Mouse (Mus musculus): Measurements from ENCODE around the gene Gpc6.
A peak's percentile ranks its signal among the peaks of the same experiment; 100 is the strongest.

Gene Gpc6

GRCm38 (mm10) chr14:117961267-117961666 lies 1036.2 kb downstream of the Gpc6 start:
- peak; percentile 33 for DNase-seq

GRCm38 (mm10) chr14:117961844-117962243 lies 1036.7 kb downstream of the Gpc6 start:
- DNase-seq, result no peak

DNA sequence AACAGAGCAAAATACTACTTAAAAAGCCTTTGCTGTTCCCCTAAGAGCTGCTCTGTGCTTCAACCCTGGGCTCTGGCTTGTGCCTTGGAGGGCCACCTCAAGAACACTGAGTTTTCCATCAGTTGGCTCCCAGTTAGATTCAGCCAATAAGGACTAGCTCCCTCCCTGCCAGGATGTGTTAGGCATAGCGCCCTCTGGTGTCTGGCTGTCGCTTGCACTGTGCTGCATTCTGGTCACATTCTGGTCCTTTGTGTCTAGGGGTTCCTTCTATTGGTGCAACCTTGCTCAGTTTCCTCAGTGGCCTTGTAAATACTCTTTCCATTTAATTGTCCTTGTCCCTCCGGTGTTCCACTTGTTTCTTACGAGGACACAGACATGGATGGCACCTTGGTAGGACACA lies 1037.3 kb downstream of the Gpc6 start:
- peak; percentile 39 for DNase-seq

GRCm38 (mm10) chr14:117972576-117972975 lies 1047.5 kb downstream of the Gpc6 start:
- no peak for DNase-seq

DNA sequence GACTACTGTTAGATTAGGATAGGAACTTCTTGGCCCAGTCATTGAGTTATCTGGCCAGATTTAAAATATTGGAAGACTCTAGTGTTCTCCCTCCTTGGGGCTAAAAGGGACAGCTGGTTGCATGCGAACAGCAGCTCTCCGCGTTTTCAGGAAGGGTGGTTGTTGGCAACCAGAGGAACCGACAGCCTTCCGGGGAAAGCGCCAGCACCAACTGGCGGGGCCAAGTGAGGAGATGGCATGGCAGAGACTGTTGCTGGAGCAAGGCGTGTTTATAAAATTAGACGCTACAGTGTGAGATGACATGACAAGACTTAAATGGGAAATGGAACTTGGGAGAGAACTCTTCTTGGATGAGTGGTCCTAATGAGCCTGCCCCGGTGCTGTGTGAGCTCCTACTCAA lies 1056.4 kb downstream of the Gpc6 start:
- no peak for DNase-seq

- no peak for DNase-seq
These were observed 1063.3 kb downstream of the Gpc6 start for GRCm38 (mm10) chr14:117988444-117988843.

- no peak for DNase-seq
These were observed 1065.1 kb downstream of the Gpc6 start for GRCm38 (mm10) chr14:117990203-117990602.

DNA sequence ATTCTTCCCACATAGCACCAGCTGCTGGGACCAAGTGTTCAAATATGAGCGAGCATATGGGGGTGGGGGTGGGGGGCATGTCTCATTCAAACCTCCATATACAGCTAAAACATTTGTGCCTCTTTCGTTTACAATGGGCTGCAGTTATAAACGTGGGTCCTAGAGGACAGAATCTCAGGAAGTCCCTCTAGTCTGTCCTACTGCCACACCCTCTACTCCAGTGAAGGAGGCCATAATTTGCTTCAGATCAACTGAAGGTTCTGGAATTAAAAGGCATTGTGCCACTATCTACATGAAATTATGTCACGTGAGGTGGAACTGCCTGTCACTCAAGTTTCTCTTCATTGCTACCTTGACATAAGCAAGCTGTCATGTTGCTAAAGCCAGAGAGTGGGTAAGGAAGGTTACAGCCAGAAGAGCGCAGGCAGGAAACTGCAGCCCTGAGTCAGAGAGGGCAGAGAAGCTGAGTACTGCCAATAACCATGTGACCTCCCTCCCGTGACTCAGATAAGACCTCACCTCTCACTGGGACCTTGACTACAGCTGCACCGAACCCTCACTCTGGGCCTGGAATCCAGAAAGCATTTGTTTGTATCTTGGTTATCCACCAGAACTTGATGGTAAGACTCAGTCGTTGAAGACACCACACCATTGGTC lies 1067.6 kb downstream of the Gpc6 start:
- no peak for DNase-seq

GRCm38 (mm10) chr14:117993845-117994244 lies 1068.7 kb downstream of the Gpc6 start:
- DNase-seq, result no peak

DNA sequence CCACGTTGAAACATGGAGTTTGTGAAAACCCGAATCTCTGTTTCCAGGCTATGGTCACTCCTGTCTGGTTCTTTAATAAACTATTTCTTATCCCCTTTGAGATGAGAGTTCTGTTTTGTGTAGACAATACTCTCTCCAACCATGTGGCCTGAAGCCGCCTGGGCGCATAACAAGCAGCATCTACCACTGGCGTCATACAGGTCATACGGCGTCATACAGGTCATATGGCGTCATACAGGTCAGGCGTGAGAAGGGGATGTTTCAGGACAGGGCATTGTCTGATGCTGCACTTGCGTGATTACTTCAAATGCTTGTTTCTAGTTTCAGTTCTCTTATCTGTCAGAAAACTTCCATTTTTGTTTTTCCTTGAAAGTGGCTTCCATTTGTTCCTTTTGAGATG lies 1079.3 kb downstream of the Gpc6 start:
- DNase-seq, result no peak

GRCm38 (mm10) chr14:118005697-118006096 lies 1080.6 kb downstream of the Gpc6 start:
- peak; percentile 71 for DNase-seq

DNA sequence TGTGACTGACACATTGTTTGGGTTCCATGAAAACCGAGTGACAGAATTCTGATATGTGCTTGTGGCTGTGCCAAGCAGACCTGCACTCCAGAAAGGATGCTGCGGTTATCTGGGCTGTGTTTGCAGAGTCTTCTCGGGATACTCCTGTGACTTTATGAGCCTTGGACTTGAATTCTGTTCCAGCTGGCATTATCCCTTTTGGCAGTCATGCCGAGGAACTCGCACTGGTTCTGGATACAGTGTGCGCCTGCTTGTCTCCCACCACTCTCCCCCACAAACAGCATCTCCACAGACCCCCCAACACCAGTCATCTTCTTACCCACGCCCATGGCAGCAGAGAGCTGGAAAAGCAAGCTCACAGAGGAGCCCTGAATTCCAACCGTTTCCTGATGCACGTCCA lies 1084.4 kb downstream of the Gpc6 start:
- DNase-seq, result no peak

DNA sequence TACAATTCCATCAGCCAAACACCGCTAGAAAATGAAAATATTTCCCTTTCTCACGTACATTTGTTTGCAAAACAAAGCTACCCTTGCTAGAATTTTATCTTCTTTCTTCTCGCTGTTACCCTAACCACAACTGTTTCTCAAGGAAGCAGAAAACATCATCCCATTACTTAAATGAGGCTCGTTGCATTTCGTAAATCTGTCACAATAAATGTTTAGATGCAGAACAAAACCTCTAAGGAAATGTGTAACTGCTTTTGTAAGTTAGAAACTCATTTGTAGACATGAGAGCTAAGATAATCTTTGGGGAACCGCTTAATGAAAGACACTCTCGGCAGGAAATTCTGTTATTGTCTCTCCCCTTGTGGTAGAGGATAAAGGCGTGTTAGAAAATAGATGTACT lies 1088.1 kb downstream of the Gpc6 start:
- no peak for DNase-seq

GRCm38 (mm10) chr14:118019314-118019713 lies 1094.2 kb downstream of the Gpc6 start:
- DNase-seq, result no peak

GRCm38 (mm10) chr14:118021867-118022543 lies 1096.9 kb downstream of the Gpc6 start:
- no peak for DNase-seq

All from lung, postnatal 36 days (tissue).